Mouse (Mus musculus): Measurements from ENCODE around the gene Dnajb14.

DNA sequence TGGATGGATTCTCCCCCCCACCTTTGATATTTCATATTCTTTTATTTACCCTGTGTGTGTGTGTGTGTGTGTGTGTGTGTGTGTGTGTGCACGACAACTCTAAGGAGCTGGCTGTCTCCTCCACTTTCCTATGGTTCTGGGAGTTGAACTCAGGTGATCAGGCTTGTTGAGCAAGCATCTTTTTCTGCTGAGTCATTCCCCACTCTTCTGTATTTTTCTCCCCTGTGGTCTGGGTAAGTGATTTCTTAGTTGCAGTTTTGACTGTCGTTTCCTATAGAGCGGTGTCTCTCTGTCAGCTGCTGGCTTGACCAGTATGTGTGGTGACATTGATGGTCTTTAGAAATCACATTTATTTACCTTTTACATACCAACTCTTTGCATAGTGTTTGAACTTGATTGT is 11.8 kb downstream of the Dnajb14 start:
- no peak for TF ChIP-seq CTCF (IDR thresholded peaks at IDR 0.05; ENCODE audit: extremely low read depth, insufficient read depth, insufficient read length, insufficient replicate concordance)
- TF ChIP-seq POLR2A (IDR thresholded peaks at IDR 0.05; ENCODE audit: low read depth, low read length), result no peak
